Mouse (Mus musculus) gastrocnemius, adult 2 months (tissue): Measurements from ENCODE around the gene Gramd4. TPM values are rescaled to one million over a fixed set of nuclear protein-coding genes. Genes with fewer than 3 reads are reported as not detected.
"Not testable (repeated sequence)": the region's sequence is repeated elsewhere in the genome, so short reads cannot be mapped to it uniquely, and the experiment has no call there.

Experiments
- DNase-seq: peaks from one replicate; pipeline ENCODE4 v3.0.0; 2022
- H3K27ac ChIP-seq: fragments of 200-600 bp; 2 replicates; pipeline ENCODE4 v1.8.1; 2022; ENCODE audit warnings: mild to moderate bottlenecking
- H3K4me3 ChIP-seq: fragments of 200-600 bp; 2 replicates; pipeline ENCODE4 v1.8.1; 2022; ENCODE audit warnings: mild to moderate bottlenecking, moderate library complexity
- CTCF ChIP-seq: fragments of 200-600 bp; IDR thresholded peaks from 2 replicates; pipeline ENCODE4 v1.8.1; 2022; ENCODE audit warnings: antibody characterized with exemption, mild to moderate bottlenecking, moderate library complexity
- intact Hi-C: fragments of 180-260 bp; cut with DNase I; formaldehyde crosslinking; loops from one replicate; pipeline ENCODE4 v1.15.1; 2025
- total RNA-seq, 2 experiments: library from RNA; stranded (reverse); gene quantifications; 2 replicates each; pipeline ENCODE4 v1.2.3; 2021

Gene Gramd4
- total RNA-seq, 2 experiments from 2014 or later = 5.8 to 11.4 TPM

DNA sequence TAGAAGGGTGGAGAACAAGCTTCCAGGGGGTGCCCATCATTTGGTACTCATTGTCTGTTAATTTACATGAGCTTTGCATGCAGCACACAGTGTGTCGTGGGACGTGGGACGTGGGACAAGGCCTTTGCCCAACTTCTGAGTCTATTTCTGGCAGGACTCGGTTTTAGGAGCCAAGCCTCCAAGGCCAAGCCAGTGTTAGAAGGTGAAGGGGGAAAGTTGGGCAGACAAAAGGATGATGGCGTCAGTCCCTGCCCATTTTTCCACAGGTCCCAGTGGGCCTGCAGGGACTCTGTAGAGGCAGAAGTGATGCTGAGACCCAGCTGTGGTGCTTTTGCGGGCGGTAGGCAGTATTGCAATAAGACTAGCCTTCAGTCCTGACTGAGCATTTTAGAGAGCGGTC, 33.1 kb downstream of the Gramd4 start:
- Histone ChIP-seq H3K27ac (peak overlapping the region; percentile 85), H3K4me3 (no peak overlapping the region)
- TF ChIP-seq CTCF = no peak
- intact Hi-C loops = no loop called here
- peak; percentile 45 for DNase-seq

DNA sequence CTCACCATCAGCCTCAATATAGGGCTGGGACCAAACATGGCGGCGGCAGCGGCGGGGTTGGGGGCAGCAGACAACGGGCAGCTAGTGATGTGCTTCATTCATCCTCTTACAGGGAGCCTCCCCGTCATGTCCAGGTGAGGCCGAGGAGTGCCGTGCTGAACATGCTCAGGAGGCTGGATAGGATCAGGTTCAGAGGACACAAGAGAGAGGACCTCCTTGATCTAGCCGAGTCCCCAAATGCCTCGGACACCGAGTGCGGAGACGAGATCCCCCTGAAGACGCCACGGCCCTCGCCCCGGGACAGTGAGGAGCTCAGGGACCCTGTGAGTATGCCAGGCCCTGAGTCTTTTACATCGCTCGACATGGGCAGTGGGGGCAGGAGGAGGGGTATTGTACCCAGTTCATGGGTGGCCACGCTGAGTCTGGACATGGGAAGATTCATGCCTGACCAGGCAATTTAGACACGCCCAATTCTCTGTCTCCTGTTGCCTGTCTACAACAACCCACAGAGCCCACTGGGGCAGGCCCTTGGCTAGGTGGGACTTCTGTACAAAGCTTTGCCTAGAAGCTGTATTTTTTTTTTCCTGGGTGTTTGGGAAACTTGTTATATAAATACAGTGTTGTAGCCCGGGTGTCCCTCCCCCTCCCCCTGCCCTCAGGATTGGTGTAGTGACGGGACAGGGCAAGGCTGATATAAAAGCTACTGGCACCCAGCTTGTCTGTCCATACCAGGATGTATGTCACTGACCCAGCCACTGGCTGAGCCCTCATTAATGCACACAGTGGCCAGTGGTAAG, 33.9 kb downstream of the Gramd4 start:
- DNase-seq = no peak
- Histone ChIP-seq H3K27ac (peak overlapping the region; percentile 85), H3K4me3 (no peak overlapping the region)
- no peak for TF ChIP-seq CTCF
- intact Hi-C loops = no loop called here

DNA sequence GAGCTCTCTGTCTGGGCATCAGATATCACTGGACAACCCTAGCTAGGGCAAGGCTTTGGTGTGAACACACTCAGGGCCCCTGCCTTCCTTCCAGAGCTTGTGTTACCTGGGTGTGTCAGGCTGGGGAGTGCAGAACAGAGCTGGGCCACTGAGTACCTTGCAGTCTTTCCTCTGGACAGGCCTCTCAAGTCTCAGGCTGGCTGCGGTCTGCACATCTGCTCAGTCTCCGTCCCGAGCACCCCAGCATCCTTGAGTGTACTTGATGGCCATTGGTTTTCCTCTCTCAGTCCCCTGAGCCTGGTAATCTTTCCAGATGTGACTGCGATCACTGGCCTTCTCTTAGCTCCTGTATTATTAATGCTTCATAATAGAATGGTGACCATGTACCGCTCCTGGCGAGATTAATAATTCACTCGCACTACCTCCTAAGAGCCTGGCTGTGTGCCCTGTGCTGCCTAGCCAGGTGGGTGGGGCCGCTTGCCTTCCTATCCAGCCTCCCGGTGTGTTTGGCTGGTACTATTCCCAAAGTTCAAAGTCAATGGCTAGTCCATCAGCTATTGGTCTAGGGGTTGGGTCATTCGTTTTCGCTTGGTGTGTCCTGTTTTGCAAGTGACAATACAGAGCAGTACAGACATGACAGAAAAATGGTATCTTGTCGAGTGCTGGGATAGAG, 34.6 kb downstream of the Gramd4 start:
- H3K4me3 ChIP-seq = no peak overlapping the region
- intact Hi-C loops = no loop called here
- TF ChIP-seq CTCF = no peak
- no peak for DNase-seq
- H3K27ac ChIP-seq = peak overlapping the region; percentile 85

DNA sequence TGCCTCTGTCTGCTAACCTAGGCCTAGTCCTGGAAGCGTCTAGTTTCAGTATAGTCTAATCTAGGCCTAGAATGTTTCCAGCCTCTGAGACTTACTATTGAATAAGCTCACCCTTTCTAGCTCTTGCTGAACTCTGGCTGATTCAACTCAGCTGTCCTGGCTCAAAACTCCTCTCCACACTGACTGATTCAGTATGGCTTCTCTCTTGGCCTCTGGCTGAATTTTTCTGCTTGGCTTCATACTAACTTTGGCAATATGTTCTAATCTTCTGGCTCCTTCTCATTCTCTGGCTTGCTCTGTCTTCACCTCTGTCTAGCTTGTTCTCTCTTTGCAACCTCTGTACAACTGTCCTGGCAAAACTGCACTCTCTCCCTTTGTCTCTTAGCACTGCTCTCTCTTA, 35.7 kb downstream of the Gramd4 start:
- intact Hi-C loops = no loop called here
- Histone ChIP-seq H3K27ac (peak overlapping the region; percentile 35; the same call in 1 of the 2 replicates), H3K4me3 (no peak overlapping the region)
- DNase-seq = no peak
- no peak for TF ChIP-seq CTCF

DNA sequence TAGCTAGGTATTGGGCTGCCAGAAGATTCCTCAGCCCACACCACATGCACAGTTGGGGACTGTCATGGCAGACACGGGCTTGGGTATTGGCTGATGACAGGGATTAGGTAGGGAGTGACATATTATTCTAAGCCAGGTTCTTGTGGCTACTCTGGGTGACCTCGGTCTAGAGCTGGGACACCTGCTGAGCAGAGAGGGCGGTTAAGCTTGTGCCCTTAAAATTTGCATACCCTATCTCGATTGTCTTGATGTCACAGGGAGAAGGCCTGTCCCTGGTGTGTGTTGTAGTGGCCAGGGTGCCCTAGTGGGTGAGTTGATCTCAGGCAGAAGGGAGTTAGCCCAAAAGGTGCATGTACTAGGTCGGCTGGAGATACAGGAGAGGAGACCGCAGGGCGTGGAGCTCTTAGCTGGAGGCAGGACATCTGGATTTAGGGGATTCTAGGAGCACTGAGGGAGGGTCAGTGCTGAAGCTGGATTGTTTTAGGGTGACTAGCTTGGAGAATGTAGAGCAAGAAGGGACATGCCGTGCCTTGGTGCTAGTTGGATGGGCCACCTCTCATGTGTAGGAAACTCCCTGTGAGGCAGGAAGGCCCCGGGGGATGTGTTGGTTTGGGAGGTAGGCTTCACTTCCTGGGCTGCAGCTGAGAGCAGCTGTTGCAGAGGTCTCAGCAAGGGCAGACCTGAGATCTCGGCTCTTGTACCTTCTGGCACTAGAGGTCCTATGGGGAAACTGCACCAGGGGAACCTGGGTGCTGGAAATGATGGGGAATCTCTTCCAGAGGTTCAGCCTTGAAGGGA, 37.0 kb downstream of the Gramd4 start:
- Histone ChIP-seq H3K27ac (no peak overlapping the region), H3K4me3 (no peak overlapping the region)
- no peak for DNase-seq
- no peak for TF ChIP-seq CTCF
- intact Hi-C loops = no loop called here

DNA sequence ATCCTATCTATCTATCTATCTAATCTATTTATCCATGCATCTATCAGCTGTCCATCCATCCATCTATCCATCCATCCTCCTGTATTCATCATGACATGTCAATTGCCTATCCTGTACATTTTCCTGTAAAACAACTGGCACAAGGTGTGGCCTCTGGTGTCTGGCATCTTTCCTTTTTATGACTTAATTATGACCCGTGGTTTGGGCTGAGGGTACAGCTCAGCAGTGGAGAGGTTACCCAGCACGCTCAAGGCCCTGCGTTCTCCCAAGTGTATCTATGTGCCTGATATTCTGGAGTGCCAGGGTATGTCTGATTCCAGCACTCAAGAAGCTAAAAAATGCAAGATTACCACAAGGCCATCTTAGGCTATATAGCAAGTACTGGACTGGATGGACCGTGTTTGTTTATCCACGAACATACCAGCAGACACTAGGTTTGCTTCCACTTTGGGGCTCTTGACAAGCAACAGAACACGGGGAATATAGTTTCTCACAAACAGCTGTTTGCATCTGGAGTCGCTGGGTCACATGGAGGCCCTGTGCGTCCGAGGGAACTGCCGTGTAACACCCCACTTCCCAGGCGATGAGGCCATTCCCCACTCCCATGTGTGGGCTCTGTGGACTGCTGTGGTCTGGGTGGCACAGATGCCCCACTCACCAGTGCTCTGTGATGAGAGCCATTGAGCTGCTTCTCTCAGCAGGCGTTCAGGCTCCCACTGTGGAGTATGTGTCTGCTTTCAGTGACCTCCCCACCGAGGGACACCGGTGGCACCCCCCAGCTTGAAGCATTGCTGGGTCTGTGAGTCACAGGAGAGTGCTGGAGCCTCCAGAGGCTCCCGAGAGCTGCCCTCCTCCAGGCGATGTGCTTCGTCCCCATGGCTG, 38.5 kb downstream of the Gramd4 start:
- no peak for DNase-seq
- Histone ChIP-seq H3K4me3 (no peak overlapping the region), H3K27ac (no peak overlapping the region)
- intact Hi-C loops = no loop called here
- no peak for TF ChIP-seq CTCF

DNA sequence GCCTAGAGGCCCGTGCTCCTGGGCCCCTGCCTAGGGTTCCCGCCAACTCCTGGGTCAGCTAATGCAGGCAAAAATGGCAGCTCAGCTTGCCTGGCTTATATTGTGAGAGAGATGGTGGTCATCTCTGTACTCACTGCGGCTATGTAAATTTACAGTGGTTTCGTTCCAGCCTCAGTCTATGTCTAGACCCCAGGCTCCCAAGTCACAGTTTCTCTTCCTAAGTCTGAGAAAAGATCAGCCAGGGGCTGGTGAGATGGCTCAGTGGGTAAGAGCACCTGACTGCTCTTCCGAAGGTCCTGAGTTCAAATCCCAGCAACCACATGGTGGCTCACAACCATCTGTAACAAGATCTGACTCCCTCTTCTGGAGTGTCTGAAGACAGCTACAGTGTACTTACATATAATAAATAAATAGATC, 39.1 kb downstream of the Gramd4 start:
- H3K27ac ChIP-seq, H3K4me3 ChIP-seq, DNase-seq, intact Hi-C loops: not testable (repeated sequence)

DNA sequence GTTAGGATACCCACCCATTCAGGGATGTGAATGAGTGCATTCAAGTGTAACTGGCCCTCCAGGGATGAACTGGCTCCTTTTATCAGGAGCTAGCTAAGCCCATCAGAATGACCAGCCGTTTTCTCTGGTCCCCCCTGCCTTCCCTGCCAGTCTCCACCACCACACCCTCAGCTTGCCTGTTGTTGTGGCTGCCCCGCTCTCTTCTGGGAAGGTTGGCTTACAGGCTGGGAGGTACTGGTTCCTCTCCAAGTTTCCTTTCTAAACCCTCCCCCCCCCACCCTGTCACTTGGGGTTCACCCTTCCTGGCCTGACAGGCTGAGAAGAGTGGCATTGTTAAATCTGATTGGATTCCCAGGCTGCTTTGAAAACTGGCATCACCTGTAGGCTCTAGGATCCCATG, 40.4 kb downstream of the Gramd4 start:
- H3K4me3 ChIP-seq = no peak overlapping the region
- no peak for TF ChIP-seq CTCF
- intact Hi-C loops = no loop called here

DNA sequence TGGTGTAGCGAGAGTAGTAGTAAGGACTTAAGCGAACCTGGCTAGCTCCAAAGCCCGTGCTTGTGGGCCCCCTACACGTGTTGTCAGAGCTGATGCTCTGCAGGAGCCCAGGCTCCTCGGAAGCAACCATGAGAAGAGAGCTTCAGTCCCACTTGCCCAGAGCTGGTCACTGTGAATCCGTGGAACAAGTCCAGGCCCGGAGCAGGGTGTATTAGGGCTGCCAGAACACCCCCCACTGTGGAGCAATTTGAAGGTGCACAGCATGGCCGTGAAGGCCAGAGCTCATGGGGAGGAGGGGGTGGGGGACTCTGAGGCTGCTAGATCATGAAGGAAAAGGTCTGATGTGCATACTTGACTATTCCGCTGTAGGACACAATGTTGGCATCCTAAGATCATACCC, 44.1 kb downstream of the Gramd4 start:
- no peak overlapping the region for H3K27ac ChIP-seq
- DNase-seq = no peak
- H3K4me3 ChIP-seq = no peak overlapping the region
- intact Hi-C loops = no loop called here
- no peak for TF ChIP-seq CTCF

More for the DNA sequence above, 40.4 kb downstream of the Gramd4 start:
- H3K27ac ChIP-seq = peak overlapping the region; percentile 54; the same call in 1 of the 2 replicates
- DNase-seq = no peak

DNA sequence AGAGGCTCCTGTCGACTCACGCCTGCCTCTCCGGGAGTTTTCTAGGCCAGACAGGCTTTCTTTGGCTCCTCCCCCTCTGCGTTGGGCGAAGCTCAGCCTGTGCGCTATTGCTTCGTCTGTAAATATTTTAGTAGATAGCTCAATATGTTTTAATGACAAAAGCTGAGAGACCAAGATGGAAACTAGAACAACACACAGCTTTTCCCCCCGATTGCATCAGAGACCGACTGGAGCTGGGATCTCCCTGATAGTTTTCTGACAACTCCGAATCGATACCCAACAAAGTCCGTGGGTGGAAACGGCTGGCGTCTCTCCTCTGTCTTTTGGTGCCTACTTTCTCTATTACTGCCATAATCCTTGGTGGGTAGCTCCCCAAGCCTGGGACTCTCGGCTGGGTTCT, 44.8 kb downstream of the Gramd4 start:
- H3K4me3 ChIP-seq = no peak overlapping the region
- TF ChIP-seq CTCF = no peak
- no peak overlapping the region for H3K27ac ChIP-seq
- no peak for DNase-seq
- intact Hi-C loops = no loop called here

DNA sequence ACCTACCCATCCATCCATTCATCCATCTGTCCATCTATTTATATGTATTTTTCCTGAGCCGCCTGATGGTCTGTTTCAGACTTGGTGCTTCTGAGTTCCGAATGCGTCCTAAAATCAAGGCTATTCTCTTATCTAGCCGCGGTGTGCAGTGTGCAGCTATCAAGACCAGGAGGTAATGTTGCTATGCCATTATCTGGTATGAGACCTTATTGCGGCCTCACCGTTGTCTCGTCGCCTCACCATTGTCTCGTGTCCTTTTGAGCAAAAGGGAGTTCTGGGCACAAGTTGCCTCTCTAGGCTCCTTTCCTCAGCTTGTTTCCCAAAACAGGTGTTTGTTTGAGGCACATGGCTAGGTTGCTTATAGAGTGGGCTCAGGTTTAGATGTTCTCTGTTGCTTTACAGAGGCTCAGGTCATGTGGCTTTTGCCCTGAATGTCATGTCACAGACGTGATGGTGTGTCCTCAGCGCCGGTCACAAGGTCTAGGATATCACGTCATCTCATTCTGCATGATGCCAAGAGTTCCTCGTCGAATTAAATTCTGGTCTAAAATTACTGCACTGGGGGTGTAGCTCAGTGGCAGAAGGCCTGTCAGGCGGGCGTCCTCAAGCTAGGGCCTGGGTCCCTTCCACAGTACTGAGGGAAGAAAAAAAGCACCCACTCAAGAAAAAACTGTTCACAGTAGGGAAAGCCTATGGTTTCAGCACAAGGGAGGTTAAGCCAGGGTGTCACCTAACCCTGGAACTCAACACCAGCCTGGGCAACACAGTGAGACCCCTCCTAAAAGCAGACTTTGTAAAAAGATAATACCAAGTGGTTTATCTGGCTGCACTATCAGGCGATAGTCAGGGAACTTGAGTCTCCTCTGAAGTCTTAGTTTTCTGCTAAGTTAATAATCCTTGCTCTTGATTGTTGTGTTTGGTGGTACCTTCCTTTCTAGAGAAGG, 47.2 kb downstream of the Gramd4 start:
- Histone ChIP-seq H3K4me3 (no peak overlapping the region), H3K27ac (peak overlapping the region; percentile 60)
- DNase-seq = no peak
- intact Hi-C loops = no loop called here
- no peak for TF ChIP-seq CTCF
